Mouse (Mus musculus): Measurements from ENCODE around the gene Trim62.

GRCm38 (mm10) chr4:128906757-128907156 is 23.4 kb downstream of the Trim62 start:
- TF ChIP-seq POLR2A (IDR thresholded peaks at IDR 0.05; ENCODE audit: low read depth, low read length) = no peak
- no peak for TF ChIP-seq CTCF (IDR thresholded peaks at IDR 0.05; ENCODE audit: borderline replicate concordance, insufficient read depth, low read length)
